Mouse (Mus musculus) forebrain, embryonic 14.5 days (tissue): ENCODE results near the gene Rfxank. TPM values are rescaled to one million over a fixed set of nuclear protein-coding genes. Genes with fewer than 3 reads are reported as not detected.

ENCODE experiments used
- ATAC-seq: fragments of 200-750 bp; cut with Nextera tagmentation; 2 replicates; pipeline ENCODE4 v1.8.0; 2017; ENCODE audit warnings: mild to moderate bottlenecking, moderate library complexity
- DNase-seq: peaks from one replicate; pipeline ENCODE4 v3.0.0-alpha.2; 2015; ENCODE audit warnings: low spot score
- H3K27ac ChIP-seq: fragments of 300-500 bp; sonication (generic); 2 replicates; pipeline ENCODE4 v1.5.1; 2014; ENCODE audit warnings: low read depth, mild to moderate bottlenecking, control low read depth, low read length, moderate library complexity
- H3K27me3 ChIP-seq: fragments of 300-500 bp; sonication (generic); replicated peaks from 2 replicates; pipeline ENCODE4 v1.6.1; 2014; ENCODE audit warnings: low read length, control low read depth, mixed read lengths; ENCODE audit not compliant: control insufficient read depth, insufficient read depth
- H3K36me3 ChIP-seq: fragments of 300-500 bp; sonication (generic); 2 replicates; pipeline ENCODE4 v1.6.1; 2014; ENCODE audit warnings: low read length, control low read depth; ENCODE audit not compliant: control insufficient read depth, insufficient read depth
- H3K4me1 ChIP-seq: fragments of 300-500 bp; sonication (generic); 2 replicates; pipeline ENCODE4 v1.6.1; 2014; ENCODE audit warnings: antibody characterized with exemption, low read length, control low read depth; ENCODE audit not compliant: control insufficient read depth, insufficient read depth
- H3K4me2 ChIP-seq: fragments of 300-500 bp; sonication (generic); 2 replicates; pipeline ENCODE4 v1.6.1; 2014; ENCODE audit warnings: mild to moderate bottlenecking, control low read depth, low read length
- H3K4me3 ChIP-seq: fragments of 300-500 bp; sonication (generic); 2 replicates; pipeline ENCODE4 v1.5.1; 2014; ENCODE audit warnings: low read depth, low read length, control low read depth
- H3K9ac ChIP-seq: fragments of 300-500 bp; sonication (generic); 2 replicates; pipeline ENCODE4 v1.6.1; 2014; ENCODE audit warnings: mild to moderate bottlenecking, low read length, control low read depth, moderate library complexity
- H3K9me3 ChIP-seq: fragments of 300-500 bp; sonication (generic); replicated peaks from 2 replicates; pipeline ENCODE4 v1.6.1; 2016; ENCODE audit warnings: low read length, control low read depth, mixed read lengths; ENCODE audit not compliant: control insufficient read depth
- WGBS: fragments of 180-500 bp; shearing (Covaris S2); extraction: QIAGEN DNeasy Blood & Tissue Kit; methylation state at CpG from one replicate; pipeline ENCODE4 v1.1.7; 2014; 5-methylcytosine and 5-hydroxymethylcytosine counted together
- polyA plus RNA-seq: library from polyadenylated mRNA; unstranded; fragments of >200 nt; fragmentation: Nextera tagmentation; extraction: Ambion mirVana; gene quantifications from 2 replicates; pipeline ENCODE4 v1.2.1, GENCODE M21; 2014

Gene Rfxank
- polyA plus RNA-seq, 1 experiment from 2014 or later, result 9.2 TPM

- H3K4me1 ChIP-seq, result no peaks in the 10 kb centered on the region
These were observed 19.3 kb upstream of the Rfxank start for GRCm38 (mm10) chr8:70158069-70158853.

GRCm38 (mm10) chr8:70157240-70157800 is 18.4 kb upstream of the Rfxank start:
- H3K36me3 ChIP-seq, result no peaks in the 10 kb centered on the region
- no peak overlapping the region for H3K4me3 ChIP-seq
- H3K9ac ChIP-seq, result no peak overlapping the region
- ATAC-seq, result no peak
- H3K27me3 ChIP-seq, result no peaks in the 10 kb centered on the region
- H3K27ac ChIP-seq, result no peak overlapping the region
- 94% methylated on average over 1 of the region's 1 CpGs for WGBS
- DNase-seq, result no peak
- H3K9me3 ChIP-seq, result no peaks in the 10 kb centered on the region
- H3K4me2 ChIP-seq, result no peak overlapping the region
- H3K4me1 ChIP-seq, result no peaks in the 10 kb centered on the region

More at GRCm38 (mm10) chr8:70158069-70158853, 19.3 kb upstream of the Rfxank start:
- H3K4me3 ChIP-seq, result peak overlapping the region; percentile 43
- no peaks in the 10 kb centered on the region for H3K27me3 ChIP-seq
- H3K36me3 ChIP-seq, result no peaks in the 10 kb centered on the region
- H3K4me2 ChIP-seq, result peak overlapping the region; percentile 67
- H3K9ac ChIP-seq, result peak overlapping the region; percentile 59
- no peak overlapping the region for H3K27ac ChIP-seq
- DNase-seq, result peak; percentile 86
- peak; percentile 97 for ATAC-seq
- no peaks in the 10 kb centered on the region for H3K9me3 ChIP-seq
- 11% methylated on average over 40 of the region's 40 CpGs for WGBS

DNA sequence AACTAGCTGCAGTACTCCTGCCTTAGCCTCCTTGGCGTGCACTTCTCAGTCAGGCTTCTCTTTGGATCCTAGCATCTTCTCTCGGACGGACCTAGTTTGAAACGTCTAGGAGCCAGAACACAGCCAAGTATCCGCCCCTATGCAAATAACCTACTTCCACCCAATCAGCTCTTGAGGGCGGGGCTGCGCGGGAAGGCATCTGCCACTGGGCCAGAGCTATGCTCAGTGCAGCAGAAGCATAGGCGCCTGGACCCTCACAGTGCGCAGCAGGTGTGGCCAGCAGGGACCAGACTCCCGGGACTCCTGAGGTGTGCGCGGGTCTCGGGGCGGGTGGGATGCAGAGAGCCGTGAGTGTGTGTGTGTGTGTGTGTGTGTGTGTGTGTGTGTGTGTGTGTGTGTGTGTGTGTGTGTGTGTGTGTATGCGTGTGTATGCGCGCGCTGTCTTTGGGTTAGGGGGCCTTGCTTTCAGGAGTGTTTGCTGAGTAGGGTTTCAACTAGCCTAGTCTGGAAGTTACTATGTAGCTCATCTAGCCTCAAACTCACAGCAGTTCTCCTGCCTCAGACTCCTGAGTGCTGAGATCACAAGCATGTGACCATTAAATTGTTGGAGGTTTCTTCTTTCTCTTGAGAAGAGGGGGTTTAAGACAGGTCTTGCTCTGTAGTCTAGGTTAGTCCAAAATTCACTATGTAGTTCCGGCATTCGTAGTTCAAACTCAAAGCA is 13.7 kb upstream of the Rfxank start:
- H3K4me2 ChIP-seq, result peak overlapping the region; percentile 31
- H3K36me3 ChIP-seq, result no peaks in the 10 kb centered on the region
- 13% methylated on average over 20 of the region's 22 CpGs for WGBS
- peak; percentile 96 for ATAC-seq
- H3K9me3 ChIP-seq, result no peaks in the 10 kb centered on the region
- H3K27ac ChIP-seq, result no peak overlapping the region
- H3K4me3 ChIP-seq, result no peak overlapping the region
- H3K9ac ChIP-seq, result 0 out of 2 replicates have a peak overlapping the region, but pooled peaks have one; percentile 17
- no peaks in the 10 kb centered on the region for H3K4me1 ChIP-seq
- no peaks in the 10 kb centered on the region for H3K27me3 ChIP-seq
- DNase-seq, result peak; percentile 91

- Histone ChIP-seq H3K4me3 (no peak overlapping the region), H3K4me1 (no peaks in the 10 kb centered on the region), H3K9me3 (no peaks in the 10 kb centered on the region), H3K27me3 (no peaks in the 10 kb centered on the region), H3K36me3 (peaks cover 22% of the 10 kb centered on the region), H3K9ac (no peak overlapping the region), H3K4me2 (no peak overlapping the region), H3K27ac (no peak overlapping the region)
- WGBS, result 16% methylated on average over 13 of the region's 13 CpGs
- ATAC-seq, result no peak
- DNase-seq, result no peak
These were observed 11.2 kb upstream of the Rfxank start for GRCm38 (mm10) chr8:70150158-70150557.

DNA sequence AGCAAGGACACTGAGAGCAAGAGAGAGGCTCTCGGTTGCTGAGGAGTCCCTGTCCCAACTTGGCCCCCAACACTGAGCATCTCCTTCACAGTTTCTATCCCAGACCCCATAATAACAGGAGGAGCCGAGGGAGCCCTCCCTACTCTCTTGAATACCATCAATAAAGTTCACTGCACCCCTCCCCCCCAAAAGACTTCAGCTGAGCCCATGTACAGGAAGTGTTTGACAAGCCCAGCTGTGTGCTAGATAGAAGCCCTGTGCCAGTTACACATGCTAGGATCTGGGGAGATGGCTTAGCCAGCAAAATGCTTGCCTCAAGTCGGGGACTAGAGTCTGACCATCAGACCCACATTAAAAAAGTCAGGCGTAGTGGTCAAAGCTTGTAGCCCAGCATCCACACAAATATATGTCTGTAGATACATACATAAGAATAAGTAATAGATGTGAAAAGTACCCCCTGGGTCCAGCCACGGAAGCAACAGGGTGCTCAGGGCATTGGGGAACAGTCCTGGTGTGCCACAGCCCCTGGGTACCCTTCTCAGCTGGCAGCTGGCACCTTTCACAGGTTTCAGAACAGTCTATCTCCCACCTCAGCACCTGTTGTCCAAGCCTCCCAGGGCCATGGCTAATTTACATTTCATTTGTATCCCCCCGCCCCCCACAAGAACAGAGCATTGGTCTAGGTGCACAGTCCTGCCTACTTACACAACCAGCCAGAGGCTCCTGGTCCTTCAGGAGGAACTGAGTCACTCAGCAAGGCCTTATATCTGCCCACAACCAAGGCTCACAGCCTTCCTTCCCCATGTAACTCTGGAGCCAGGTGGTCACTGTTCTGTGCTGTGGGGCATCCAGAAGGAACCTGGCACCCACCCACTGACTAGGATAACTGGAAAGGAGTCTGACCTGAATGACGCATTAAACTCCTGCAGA is 9.0 kb upstream of the Rfxank start:
- H3K27ac ChIP-seq, result no peak overlapping the region
- H3K9me3 ChIP-seq, result no peaks in the 10 kb centered on the region
- no peaks in the 10 kb centered on the region for H3K4me1 ChIP-seq
- H3K4me2 ChIP-seq, result no peak overlapping the region
- 91% methylated on average over 7 of the region's 7 CpGs for WGBS
- H3K9ac ChIP-seq, result no peak overlapping the region
- H3K27me3 ChIP-seq, result no peaks in the 10 kb centered on the region
- ATAC-seq (no peak), DNase-seq (no peak)
- H3K36me3 ChIP-seq, result peaks cover 44% of the 10 kb centered on the region
- no peak overlapping the region for H3K4me3 ChIP-seq

DNA sequence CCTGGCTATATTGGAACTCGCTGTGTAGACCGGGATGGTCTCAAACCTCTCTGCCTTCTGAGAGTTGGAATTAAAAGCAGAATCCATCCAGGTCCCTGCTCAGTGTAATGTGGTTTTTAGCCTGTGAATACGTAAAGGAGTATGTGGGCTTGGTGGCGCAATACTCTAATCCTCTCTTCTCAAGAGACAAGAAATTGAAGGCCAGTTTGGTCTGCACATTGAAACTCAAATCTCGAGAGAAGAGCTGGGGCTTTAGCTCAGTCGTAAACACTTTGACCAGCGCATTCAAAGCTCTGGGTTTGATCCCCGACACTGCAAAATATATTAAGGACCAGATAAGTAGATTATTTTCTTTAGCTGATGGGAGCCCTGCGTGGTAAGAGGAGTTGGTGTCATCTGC is 1.0 kb upstream of the Rfxank start:
- H3K36me3 ChIP-seq, result peaks cover 46% of the 10 kb centered on the region
- no peaks in the 10 kb centered on the region for H3K9me3 ChIP-seq
- no peaks in the 10 kb centered on the region for H3K27me3 ChIP-seq
- peak overlapping the region; percentile 71 for H3K4me3 ChIP-seq
- ATAC-seq, result no peak
- peak overlapping the region; percentile 80 for H3K27ac ChIP-seq
- no peak for DNase-seq
- peak overlapping the region; percentile 79 for H3K9ac ChIP-seq
- H3K4me2 ChIP-seq, result peak overlapping the region; percentile 67
- H3K4me1 ChIP-seq, result peaks cover 18% of the 10 kb centered on the region
- 12% methylated on average over 9 of the region's 9 CpGs for WGBS

DNA sequence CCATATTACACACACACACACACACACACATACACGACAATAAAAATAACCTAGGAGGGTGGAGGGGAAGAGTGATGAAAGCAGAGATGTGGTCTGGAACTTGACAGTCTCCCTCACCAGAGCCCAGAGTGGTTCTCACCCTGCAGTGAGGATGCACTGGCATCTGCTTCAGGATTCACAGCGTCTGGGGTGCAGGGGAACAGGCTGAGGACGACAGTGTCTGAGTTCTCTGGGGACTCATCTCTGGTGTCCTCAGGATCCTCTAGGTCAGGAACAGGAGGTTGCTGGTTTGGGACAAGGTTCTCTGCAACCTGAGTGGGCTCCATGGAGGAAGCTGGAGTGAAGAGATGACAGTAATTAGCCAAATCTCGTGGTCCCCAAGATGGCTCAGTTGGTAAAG is 1.1 kb downstream of the Rfxank start:
- H3K36me3 ChIP-seq, result peaks cover 46% of the 10 kb centered on the region
- peak overlapping the region; percentile 52; the same call in 1 of the 2 replicates for H3K9ac ChIP-seq
- H3K4me3 ChIP-seq, result peak overlapping the region; percentile 71; the same call in 1 of the 2 replicates
- H3K27me3 ChIP-seq, result no peaks in the 10 kb centered on the region
- DNase-seq (no peak), ATAC-seq (no peak)
- peak overlapping the region; percentile 67 for H3K4me2 ChIP-seq
- 83% methylated on average over 4 of the region's 4 CpGs for WGBS
- no peak overlapping the region for H3K27ac ChIP-seq
- H3K9me3 ChIP-seq, result no peaks in the 10 kb centered on the region
- H3K4me1 ChIP-seq, result peaks cover 18% of the 10 kb centered on the region

- Histone ChIP-seq H3K4me2 (no peak overlapping the region), H3K36me3 (peaks cover 40% of the 10 kb centered on the region), H3K27ac (no peak overlapping the region), H3K27me3 (no peaks in the 10 kb centered on the region), H3K4me3 (no peak overlapping the region), H3K9ac (no peak overlapping the region), H3K4me1 (peaks cover 20% of the 10 kb centered on the region), H3K9me3 (no peaks in the 10 kb centered on the region)
- DNase-seq (no peak), ATAC-seq (no peak)
- WGBS, result 90% methylated on average over 4 of the region's 4 CpGs
These were observed 2.4 kb downstream of the Rfxank start for GRCm38 (mm10) chr8:70136591-70136990.
